Mouse (Mus musculus): ENCODE results near the gene Zfp683. TPM values are rescaled to one million over a fixed set of nuclear protein-coding genes. Genes with fewer than 3 reads are reported as not detected.

Zfp683 gene
- polyA plus RNA-seq, 1 experiment = not detected

GRCm38 (mm10) chr4:134107730-134108129 is 54.1 kb downstream of the Zfp683 start:
- Histone ChIP-seq H3K4me1 (ENCODE audit: control insufficient read depth) (peaks cover 54% of the 10 kb centered on the region), H3K27me3 (ENCODE audit: control insufficient read depth) (no peaks in the 10 kb centered on the region), H3K4me3 (replicated peaks) (no peak overlapping the region), H3K9me3 (ENCODE audit: control insufficient read depth, low read length) (no peaks in the 10 kb centered on the region), H3K36me3 (ENCODE audit: control insufficient read depth) (no peaks in the 10 kb centered on the region)
- no peak for TF ChIP-seq GATA1 (IDR thresholded peaks at IDR 0.05; ENCODE audit: low read length)
- no peak for TF ChIP-seq TAL1 (IDR thresholded peaks at IDR 0.05; ENCODE audit: low read length)

DNA sequence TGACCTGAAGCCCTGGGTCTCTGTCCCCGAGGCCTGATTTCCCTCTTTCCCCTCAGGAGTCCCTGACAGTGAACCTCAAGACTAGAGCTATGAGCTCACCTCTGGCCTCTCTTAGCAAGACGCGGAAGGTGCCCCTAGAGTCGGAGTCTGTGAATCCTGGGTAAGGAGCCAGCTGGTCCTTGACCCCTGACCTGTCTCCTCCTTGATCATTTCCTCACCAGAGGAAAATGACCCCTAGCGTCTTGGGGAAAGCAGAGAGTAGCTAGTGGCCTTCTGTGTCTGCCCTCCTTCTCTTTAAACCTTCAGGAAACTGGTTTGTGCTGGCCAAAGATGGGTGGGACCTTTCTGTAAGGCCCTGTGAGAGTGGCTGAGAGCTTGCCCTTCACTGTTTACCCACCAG is 54.6 kb downstream of the Zfp683 start:
- H3K27me3 ChIP-seq (ENCODE audit: control insufficient read depth) = no peaks in the 10 kb centered on the region
- H3K4me3 ChIP-seq (replicated peaks) = no peak overlapping the region
- H3K9me3 ChIP-seq (ENCODE audit: control insufficient read depth, low read length) = no peaks in the 10 kb centered on the region
- TF ChIP-seq TAL1 (IDR thresholded peaks at IDR 0.05; ENCODE audit: low read length) (no peak), GATA1 (IDR thresholded peaks at IDR 0.05; ENCODE audit: low read length) (no peak)
- peaks cover 50% of the 10 kb centered on the region for H3K4me1 ChIP-seq (ENCODE audit: control insufficient read depth)
- no peaks in the 10 kb centered on the region for H3K36me3 ChIP-seq (ENCODE audit: control insufficient read depth)

Other genes with a start within 250 kb of the Zfp683 start
- gene Rps6ka1, start 166.0 kb upstream of the Zfp683 start, polyA plus RNA-seq (2012) = 0.78 and 1.0 TPM in 2 replicates
- gene Hmgn2, start 85.2 kb upstream of the Zfp683 start, polyA plus RNA-seq (2012) = 87.9 and 104 TPM in 2 replicates
- 1.2 and 1.5 TPM in 2 replicates for gene Dhdds, start 52.9 kb upstream of the Zfp683 start, polyA plus RNA-seq (2012)
- not detected in 2 replicates for gene Lin28a, start 35.0 kb upstream of the Zfp683 start, polyA plus RNA-seq (2012)
- gene Crybg2, start 7.0 kb downstream of the Zfp683 start, polyA plus RNA-seq (2012) = 0.01 TPM in 1 of 2 replicates, not detected in the other
- gene Cd52, start 41.2 kb downstream of the Zfp683 start, polyA plus RNA-seq (2012) = 0.24 and 0.41 TPM in 2 replicates
- 0.08 and 0.21 TPM in 2 replicates for gene Ubxn11, start 48.7 kb downstream of the Zfp683 start, polyA plus RNA-seq (2012)
- 2.5 and 5.4 TPM in 2 replicates for gene Sh3bgrl3, start 75.0 kb downstream of the Zfp683 start, polyA plus RNA-seq (2012)
- gene Cep85, start 133.3 kb downstream of the Zfp683 start, polyA plus RNA-seq (2012) = 2.4 and 3.6 TPM in 2 replicates
- not detected in 2 replicates for gene Gm7534, start 149.2 kb downstream of the Zfp683 start, polyA plus RNA-seq (2012)
- not detected in 2 replicates for gene Catsper4, start 173.5 kb downstream of the Zfp683 start, polyA plus RNA-seq (2012)
- not detected in 2 replicates for gene Cnksr1, start 184.6 kb downstream of the Zfp683 start, polyA plus RNA-seq (2012)
- not detected in 2 replicates for gene E130218I03Rik, start 189.8 kb downstream of the Zfp683 start, polyA plus RNA-seq (2012)
- 1.3 TPM in 2 replicates for gene Zfp593, start 191.8 kb downstream of the Zfp683 start, polyA plus RNA-seq (2012)
- gene Gm30191, start 193.1 kb downstream of the Zfp683 start, polyA plus RNA-seq (2012) = 0.06 TPM in 1 of 2 replicates, not detected in the other
- 0.03 TPM in 1 of 2 replicates, not detected in the other for gene Grrp1, start 200.3 kb downstream of the Zfp683 start, polyA plus RNA-seq (2012)
- 0.14 and 0.53 TPM in 2 replicates for gene Pdik1l, start 234.1 kb downstream of the Zfp683 start, polyA plus RNA-seq (2012)